Mouse (Mus musculus): ENCODE results near the gene Zfp867. TPM values are rescaled to one million over a fixed set of nuclear protein-coding genes. Genes with fewer than 3 reads are reported as not detected.

Gene Zfp867
- 7.0 and 7.8 TPM in 2 replicates for polyA plus RNA-seq (2012; rRNA removed)

DNA sequence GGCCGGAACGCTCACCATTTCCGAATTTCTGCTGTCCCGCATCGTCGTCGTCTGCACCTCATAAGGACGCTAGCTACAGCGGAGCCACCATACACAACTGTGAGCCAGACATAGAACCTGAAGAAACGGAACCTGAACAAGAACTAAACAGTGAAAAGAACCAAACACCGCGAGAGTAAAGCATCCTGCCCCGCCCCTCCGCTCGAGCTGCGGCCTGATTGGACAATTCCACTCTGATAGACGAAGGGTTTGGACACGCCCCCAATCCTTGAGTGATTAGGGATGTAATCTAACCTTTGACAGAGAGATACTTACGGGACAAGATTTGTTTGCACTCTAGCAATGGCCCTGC is at the start of gene Zfp867:
Gene Zfp867 (minus strand): TSS at position 149 of the 352 bp plus-strand sequence.

DNA sequence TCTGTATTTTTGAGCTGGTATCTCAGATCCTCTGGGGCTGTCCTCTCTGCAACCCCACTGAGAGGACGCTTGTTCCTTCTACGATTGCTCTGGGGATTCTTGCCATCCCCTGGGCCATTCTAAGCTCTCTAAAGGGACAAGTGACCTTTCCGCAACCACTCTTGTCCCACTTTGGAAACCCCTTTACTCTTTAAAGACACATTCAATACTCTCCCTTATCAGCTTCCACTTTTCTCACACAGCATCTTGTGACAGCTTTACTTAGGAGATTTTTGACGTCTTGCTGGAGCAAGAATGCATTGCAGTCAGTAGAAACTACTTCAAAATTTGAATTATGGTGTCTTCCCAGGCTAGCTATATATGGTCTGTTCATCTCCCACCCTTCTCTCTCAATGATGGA is 21.2 kb downstream of the Zfp867 start, which contains the start of gene Snap47:
Gene Snap47 (minus strand): TSS at position 101 of the 400 bp plus-strand sequence.

DNA sequence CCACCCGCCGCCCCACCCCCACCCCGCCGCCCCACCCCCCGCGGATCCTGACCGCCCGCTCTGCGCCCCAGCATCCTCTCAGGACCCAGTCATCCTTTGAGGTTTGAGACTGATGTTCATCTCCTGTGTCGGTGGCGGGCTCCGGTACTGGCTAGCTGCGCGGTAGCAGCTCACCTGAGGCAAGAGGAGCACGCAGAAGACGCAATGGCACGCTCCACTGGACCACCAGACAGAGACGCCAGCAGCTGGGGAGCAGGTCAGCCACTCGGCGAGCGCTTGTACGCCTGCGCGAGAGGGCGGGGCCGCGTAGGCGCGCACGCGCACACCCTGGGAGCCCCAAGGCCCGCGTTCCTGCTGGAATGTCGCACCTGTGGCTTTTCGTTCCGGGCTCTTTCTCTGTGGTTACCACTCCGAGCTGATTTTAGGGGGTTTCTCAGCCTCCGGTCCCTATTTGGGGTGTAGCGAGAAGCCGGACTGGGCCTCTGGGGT is 22.5 kb downstream of the Zfp867 start, which contains the start of gene Jmjd4:
Gene Jmjd4 (plus strand): TSS at position 305 of the 489 bp plus-strand sequence.

Other genes with a start within 250 kb of the Zfp867 start
- 564 and 587 TPM in 2 replicates for gene Arf1, start 244.2 kb downstream of the Zfp867 start, polyA plus RNA-seq (2012; rRNA removed)
- gene Wnt3a, start 181.7 kb downstream of the Zfp867 start, polyA plus RNA-seq (2012; rRNA removed), result 0.91 and 0.98 TPM in 2 replicates
- 3.6 and 5.2 TPM in 2 replicates for gene Wnt9a, start 165.5 kb downstream of the Zfp867 start, polyA plus RNA-seq (2012; rRNA removed)
- 0.14 and 0.20 TPM in 2 replicates for gene Prss38, start 96.8 kb downstream of the Zfp867 start, polyA plus RNA-seq (2012; rRNA removed)
- gene Jmjd4, start 22.4 kb downstream of the Zfp867 start, polyA plus RNA-seq (2012; rRNA removed), result 13.9 TPM in 2 replicates
- gene Snap47, start 21.3 kb downstream of the Zfp867 start, polyA plus RNA-seq (2012; rRNA removed), result 283 and 284 TPM in 2 replicates
- 13.5 and 14.5 TPM in 2 replicates for gene Zkscan17, start 54.3 kb upstream of the Zfp867 start, polyA plus RNA-seq (2012; rRNA removed)
- 0.39 and 0.55 TPM in 2 replicates for gene Nlrp3, start 69.1 kb upstream of the Zfp867 start, polyA plus RNA-seq (2012; rRNA removed)
- not detected in 2 replicates for gene Olfr222, start 103.8 kb upstream of the Zfp867 start, polyA plus RNA-seq (2012; rRNA removed)
- not detected in 2 replicates for gene Olfr223, start 120.8 kb upstream of the Zfp867 start, polyA plus RNA-seq (2012; rRNA removed)
- gene Mprip, start 188.8 kb upstream of the Zfp867 start, polyA plus RNA-seq (2012; rRNA removed), result 124 and 142 TPM in 2 replicates

Measured in central nervous system, embryonic 14 days (tissue).